Mouse (Mus musculus) hematopoietic stem cell, adult 5-6 weeks (primary cell): ENCODE data around the gene Slc28a1. TPM values are rescaled to one million over a fixed set of nuclear protein-coding genes. Genes with fewer than 3 reads are reported as not detected.
"Not testable (repeated sequence)": the region's sequence is repeated elsewhere in the genome, so short reads cannot be mapped to it uniquely, and the experiment has no call there.

Source experiments
- ATAC-seq, 2 experiments: fragments of 125-278 bp in 1 of 2; replicated peaks in 1 of 2; 2 replicates each; pipeline ENCODE4 v1.8.0; 2016 to 2017; ENCODE audit warnings: inconsistent platforms in 2 of 2, mild to moderate bottlenecking in 2 of 2, moderate number of reproducible peaks in 2 of 2, low read depth in 1 of 2, moderate TSS enrichment in 1 of 2; ENCODE audit not compliant: low FRiP score in 2 of 2, poor library complexity in 2 of 2, severe bottlenecking in 2 of 2, insufficient read depth in 1 of 2, low TSS enrichment in 1 of 2
- total RNA-seq: library from RNA; stranded (forward); fragments of 172-1452, 232-1000 nt; gene quantifications from 2 replicates; pipeline ENCODE4 v1.2.3, GENCODE M21; 2017

The Slc28a1 gene
- total RNA-seq, 1 experiment from 2014 or later, result not detected

DNA sequence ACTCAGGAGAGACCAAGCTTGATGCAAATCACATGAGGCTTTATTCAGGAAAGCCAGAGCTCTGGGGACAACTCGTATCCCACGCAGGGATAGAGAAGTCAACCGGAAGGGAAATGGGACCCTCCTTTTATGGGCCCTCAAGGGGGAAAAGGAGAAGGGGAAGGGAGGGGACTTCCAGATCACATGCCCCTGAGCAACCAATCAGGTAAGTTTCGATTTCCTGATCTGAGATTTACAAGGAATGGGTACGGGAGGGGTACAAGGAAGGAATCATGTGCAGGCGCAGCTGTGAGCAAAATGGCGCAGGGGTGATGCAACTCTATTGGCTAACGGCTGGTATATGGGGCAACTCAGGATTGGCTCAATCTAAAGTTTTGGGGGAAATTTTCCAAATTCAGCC lies 36.6 kb downstream of the Slc28a1 start:
- ATAC-seq, result no peak; a peak in 1 of 4 replicates

DNA sequence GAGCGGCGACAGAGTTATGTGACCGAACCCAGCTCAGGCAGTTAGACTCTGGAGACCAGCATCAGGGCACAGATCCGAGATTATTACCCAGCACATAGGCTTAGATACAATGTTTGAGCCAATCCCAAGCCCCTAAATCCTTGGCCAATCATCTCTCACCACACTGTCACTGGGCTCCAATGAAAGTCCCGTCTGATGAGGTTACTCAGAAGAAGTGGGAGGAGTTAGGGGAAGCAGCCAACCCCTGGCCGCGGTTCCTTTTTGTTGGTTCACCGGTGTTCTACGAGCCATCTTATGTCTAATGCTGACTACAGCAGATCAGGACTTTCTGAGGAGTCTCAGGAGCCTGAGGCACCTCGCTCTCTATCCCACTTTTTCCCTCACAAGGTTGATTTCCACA lies 37.7 kb downstream of the Slc28a1 start:
- ATAC-seq, result no peak

DNA sequence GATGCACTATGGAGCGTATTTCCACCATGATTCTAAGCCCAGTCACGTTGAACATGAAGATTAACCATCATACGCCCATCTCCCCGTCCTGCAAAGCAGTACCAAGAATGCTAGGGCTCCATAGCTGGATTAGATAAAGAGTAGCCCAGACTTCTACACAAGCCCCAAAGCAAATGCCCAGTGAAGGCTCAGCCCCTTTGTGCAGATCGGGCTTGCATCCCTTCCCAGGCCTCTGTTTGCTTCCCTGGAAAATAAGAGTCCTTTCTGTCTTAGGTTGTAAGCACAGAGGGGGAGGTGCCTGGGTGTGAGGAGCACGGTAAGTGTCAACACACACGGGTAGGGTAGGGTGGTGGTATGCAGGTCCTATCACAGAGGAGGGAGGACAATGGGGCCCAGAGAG lies 38.2 kb downstream of the Slc28a1 start:
- ATAC-seq, result no peak

DNA sequence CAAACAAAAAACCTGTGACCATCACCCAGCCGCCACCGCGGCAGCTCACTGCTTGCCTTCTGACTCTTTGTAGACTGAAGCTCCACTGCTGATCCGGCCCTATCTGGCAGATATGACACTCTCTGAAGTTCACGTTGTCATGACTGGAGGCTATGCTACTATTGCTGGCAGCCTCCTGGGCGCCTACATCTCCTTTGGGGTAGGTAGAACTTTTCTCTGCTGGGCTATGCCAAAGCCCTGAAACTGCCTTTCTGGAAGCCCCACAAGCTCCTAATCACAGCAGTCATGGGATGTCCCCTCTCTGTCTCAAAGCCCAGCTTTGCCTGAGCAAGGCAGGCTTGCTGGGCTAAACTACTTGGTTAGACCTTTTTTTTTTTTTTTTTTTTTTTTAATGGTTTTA lies 38.7 kb downstream of the Slc28a1 start:
- ATAC-seq, result no peak

DNA sequence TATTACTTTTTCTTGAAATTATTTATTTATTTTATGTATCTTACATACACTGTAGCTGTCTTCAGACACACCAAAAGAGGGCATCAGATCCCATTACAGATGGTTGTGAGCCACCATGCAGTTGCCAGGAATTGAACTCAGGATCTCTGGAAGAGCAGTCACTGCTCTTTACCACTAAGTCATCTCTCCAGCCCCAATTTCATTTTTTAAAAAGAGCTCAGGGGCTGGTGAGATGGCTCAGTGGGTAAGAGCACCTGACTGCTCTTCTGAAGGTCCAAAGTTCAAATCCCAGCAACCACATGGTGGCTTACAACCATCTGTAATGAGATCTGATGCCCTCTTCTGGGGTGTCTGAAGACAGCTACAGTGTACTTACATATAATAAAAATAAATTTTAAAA lies 39.6 kb downstream of the Slc28a1 start:
- not testable (repeated sequence) for ATAC-seq

DNA sequence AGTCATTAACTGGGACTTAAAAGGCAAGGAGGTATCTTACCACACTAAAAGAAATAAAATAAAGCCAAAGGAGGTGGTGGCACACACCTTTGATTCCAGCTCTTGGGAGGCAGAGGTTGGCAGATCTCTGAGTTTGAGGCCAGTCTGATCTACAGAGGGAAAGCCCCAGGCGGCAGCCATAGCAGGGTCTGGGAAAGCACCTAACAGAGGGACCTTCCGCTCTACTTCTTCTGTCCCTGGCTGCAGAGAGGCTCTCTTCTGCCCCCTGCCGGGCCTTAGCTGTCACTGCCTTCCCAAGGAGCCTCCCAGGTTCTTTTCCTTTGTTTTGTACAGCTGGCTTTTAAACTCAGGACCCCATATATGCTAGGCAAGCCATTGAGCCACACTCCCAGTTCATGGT lies 40.4 kb downstream of the Slc28a1 start:
- peak; percentile 92 for ATAC-seq

DNA sequence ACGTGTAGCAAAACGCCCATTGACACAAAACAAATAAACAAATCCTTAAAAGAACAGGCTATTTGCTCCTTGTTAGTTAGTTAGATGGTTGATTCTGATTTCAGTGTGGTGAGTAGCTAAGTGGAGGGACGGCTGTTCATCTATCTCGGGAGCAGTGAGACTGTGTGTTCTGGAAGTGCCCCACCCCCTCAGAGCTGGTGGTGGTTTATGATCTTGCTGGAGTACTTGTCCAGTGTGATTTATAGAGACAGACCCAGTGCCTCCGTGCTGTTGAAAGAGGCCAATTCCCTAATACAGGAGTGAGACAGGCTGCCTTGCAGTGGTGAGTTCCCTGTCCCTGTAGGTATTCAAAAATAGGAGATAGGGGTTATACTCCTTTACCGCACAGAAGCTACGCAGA lies 44.3 kb downstream of the Slc28a1 start:
- ATAC-seq, result no peak

DNA sequence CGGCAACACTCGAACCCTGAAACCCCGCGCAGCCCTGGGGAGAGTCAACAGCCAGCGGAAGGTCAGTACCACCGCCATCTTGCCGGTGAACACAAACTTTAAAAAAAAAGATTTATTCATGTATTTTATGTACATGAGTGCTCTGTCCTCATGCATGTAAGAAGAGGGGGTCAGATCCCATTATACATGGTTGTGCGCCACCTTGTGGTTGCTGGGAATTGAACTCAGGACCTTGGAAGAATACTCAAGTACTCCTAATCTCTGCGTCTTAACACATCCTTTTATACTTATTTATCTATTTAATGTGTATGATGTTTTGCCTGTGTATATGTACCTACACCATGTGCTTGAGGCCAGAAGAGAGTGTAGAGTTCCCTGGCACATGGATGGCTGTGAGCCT lies 47.1 kb downstream of the Slc28a1 start:
- no peak for ATAC-seq

DNA sequence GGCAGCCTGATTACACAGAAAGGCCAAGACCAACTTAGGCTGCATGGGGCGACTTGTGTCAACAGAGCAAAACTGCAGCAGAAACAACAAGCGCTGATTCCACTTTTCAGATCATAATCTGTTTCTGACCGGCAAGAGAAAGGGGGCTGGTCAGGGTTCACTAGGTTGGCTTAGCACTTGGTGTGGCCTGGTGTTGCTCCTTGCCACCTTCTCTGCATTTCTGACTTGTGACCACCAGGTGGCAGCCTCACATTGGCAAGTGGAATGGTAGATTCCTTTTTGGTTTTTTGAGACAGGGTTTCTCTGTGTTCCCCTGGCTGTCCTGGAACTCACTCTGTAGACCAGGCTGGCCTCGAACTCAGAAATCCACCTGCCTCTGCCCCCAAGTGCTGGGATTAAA lies 47.7 kb downstream of the Slc28a1 start:
- peak; percentile 59 to 81 for ATAC-seq

DNA sequence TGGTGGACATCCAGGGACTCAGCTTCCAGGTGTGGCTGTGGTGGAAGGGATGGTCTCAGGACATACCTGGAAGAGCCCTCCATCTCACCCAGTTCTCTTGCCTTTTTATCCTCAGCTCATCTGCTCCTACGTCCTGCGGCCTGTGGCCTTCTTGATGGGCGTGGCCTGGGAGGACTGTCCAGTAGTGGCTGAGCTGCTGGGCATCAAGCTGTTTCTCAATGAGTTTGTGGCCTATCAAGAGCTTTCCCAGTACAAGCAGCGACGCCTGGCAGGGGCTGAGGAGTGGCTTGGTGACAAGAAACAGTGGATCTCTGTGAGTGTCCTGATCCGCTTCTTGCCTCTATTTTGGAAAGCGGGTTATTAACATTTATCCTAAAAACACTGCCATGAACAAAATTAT lies 49.8 kb downstream of the Slc28a1 start:
- no peak for ATAC-seq

DNA sequence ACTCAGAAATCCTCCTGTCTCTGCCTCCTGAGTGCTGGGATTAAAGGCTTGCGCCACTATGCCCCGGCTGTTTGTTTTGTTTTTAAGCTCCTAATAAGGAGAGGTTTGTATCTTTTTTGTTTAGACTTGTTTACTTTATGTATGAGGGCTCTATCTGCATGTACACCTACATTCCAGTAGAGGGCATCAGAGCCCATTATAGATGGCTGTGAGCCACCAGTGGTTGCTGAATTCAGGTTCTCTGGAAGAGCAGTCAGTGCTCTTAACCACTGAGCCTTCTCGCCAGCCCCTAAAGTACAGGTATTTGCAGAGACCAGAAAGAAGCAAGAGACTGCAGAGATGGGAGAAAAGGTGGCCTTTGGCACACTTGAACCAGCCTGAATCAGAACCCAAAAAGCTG lies 52.5 kb downstream of the Slc28a1 start:
- ATAC-seq, result peak; percentile 37 to 43; a peak in 2 of 4 replicates

DNA sequence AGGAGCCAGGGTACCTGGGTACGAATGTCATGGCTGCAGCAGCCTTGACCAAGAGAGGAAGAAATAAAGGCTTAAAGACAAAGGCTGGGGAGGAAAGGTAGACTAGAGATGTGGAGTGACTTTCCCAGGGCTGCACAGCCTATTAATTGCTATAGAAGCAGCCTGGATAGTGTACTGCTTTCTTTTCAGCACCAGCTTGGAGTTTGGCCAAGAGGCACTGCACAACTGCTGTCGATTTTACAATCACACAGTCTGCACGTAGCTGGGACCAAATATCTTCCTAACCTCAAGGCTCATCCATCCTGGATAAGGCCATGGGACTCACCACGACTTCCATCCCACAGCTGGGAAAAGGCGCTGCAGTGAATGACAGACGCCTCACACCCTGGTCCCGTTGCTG lies 54.8 kb downstream of the Slc28a1 start:
- ATAC-seq, result no peak

DNA sequence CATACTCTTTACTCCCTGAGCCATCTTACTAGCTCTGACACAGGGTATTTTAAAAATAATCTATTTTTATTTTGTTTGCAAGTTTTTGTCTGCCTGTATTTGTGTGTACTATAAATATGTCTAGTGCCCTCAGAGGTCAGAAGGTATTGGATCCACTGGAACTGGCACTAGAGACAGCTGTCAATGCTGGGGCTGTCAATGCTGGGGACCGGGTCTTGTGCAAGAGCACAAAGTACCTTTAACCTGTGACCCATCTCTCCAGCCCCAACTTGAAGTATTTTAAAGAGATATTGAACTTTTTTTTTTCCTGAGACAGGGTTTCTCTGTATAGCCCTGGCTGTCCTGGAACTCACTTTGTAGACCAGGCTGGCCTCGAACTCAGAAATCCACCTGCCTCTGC lies 59.3 kb downstream of the Slc28a1 start:
- no peak for ATAC-seq

DNA sequence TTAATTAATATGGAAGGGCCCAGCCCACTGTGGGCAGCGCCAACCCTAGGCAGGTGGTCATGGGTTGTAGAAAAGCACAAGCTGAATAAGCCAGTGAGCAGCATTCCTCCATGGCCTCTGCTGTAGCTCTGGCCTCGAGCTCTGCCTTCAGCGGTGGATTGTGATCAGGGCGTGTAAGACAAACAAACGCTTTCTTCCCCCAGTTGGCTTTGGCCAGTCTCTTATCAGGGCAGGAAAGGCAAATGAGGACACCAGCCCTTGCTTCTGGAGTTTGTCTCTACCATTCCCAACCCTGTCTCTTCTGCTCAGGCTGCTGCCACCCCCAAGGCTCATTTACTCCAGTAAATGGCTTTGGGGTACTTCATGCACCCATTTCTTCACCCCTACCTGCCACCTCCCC lies 60.1 kb downstream of the Slc28a1 start:
- ATAC-seq, result no peak

DNA sequence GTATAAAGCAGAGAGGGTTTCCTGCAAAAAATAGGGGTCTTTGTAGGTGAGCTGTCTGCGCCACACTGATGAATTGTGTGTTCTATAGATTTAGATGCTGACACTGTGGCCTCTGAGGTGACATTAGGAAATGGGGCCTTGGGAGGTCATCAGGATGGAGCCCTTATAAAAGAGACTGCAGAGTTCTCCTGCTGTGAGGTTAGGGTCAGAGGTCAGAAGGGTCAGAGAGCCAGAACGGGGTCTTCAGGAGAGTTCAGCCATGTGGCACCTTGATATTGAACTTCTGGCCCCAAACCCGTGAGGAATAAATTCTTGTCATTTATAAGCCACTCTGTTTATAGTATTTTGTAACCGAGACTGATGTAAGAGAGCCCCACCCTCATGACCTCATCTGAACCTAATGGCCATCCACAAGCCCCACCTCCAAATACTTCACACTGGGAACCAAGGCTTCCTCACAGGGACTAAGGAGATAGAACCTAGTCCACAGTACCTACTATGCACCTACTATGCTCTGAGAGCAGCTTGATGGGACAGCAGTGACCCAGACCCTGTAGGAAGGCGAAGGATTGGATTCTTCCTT lies 61.7 kb downstream of the Slc28a1 start:
- no peak for ATAC-seq

DNA sequence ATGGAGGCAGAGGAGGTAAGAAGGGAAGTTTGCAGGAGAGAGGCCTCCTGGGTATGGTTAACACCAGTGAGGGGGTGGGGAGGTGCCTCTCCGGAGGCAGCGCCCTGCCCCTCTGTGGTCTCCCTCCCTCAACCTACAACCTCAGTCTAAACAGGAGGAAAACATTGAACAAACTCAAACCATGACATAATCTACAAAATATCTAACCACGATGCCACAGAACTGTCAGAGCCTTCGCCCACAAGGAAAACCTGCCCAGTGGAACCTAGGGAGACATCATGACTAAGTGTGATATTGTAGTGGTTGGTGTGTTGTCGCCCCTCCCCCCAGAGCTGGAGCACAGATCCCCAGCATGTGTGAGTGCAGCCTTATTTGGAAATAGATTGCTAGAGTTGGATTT lies 64.9 kb downstream of the Slc28a1 start:
- peak in 1 of 2 experiments; percentile 36; a peak in 2 of 4 replicates for ATAC-seq

DNA sequence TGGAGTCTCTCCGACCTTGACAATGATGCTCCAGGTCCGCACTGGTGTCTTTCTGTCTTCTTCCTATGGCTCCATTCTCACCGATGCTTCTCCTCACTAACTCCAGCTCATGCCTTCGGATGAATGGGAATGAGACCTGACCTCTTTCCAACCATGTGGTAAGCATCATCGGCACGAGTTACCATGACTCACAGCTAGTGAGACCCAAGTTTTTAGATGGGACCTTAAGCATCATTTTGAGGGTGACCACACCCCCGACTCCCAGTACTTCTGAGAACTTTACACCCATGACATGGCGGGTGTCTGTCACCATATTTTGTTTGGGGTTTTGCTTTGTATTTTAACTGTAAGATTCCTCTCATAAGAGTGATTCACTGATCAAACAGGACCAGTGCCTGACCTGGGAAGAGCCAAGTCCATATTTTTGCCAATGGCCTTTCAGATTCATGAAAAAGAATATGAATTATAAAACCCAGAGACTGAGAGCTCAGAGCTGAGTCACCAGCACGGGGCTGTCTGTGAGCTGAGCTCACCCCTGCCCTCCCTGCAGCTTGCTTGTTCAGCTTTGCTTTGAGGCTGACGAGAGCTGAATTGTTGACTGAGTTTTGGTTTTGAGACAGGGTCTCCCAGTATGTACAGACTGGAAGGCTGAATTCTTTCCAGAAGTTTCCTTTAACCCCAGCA lies 68.0 kb downstream of the Slc28a1 start:
- ATAC-seq, result no peak

DNA sequence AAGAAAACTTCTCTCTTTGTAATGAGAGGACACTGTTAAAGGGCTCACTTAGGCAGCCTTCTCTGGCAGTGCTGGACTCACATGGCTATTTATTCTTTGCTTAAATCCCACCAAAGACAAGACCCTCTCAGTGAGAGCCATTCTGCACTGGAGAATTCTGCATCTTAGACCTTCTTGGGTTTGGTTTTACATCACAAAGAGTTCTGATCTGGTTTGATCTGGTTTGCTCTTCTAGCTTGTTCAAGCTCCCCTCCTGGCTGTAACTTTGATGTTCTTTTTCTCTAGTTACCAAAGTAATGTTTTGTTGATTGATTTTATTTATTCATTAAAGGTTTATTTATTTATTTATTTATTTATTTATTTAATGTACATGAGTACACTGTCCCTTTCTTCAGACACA lies 68.6 kb downstream of the Slc28a1 start:
- no peak for ATAC-seq

DNA sequence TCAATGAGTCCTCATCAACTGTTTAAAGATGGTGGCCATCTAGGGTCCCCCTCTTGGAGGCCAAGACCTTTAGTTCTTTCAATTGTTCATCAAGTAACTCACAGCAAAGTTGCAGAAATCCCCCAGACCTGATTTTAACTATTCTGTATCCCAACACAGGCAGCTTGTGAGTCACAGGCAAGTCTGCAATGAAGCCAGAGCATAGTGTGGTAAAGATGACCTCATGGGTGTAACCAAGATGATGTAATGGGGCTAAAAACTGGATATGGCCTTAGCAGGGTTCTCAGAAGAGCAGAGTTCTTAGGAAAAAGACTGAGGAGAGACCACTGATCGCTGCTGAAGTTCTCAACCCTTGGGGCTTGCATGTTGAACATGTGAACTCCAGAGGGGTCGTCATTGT lies 69.5 kb downstream of the Slc28a1 start:
- ATAC-seq, result no peak
